Mouse (Mus musculus) kidney, adult 2 months (tissue): ENCODE measurements around the gene Cdh4. TPM values are rescaled to one million over a fixed set of nuclear protein-coding genes. Genes with fewer than 3 reads are reported as not detected.

Experiments used
- DNase-seq: peaks from one replicate; pipeline ENCODE4 v3.0.0; 2021
- H3K27ac ChIP-seq: fragments of 200-500 bp; 2 replicates; pipeline ENCODE4 v1.5.1; 2012; ENCODE audit warnings: low read depth, low read length, control low read depth, inconsistent platforms; ENCODE audit not compliant: insufficient read depth
- H3K27me3 ChIP-seq: fragments of 200-500 bp; replicated peaks from 2 replicates; pipeline ENCODE4 v1.6.1; 2012; ENCODE audit warnings: mild to moderate bottlenecking, moderate library complexity, low read length, inconsistent platforms; ENCODE audit not compliant: control insufficient read depth, insufficient read depth
- H3K36me3 ChIP-seq: fragments of 200-500 bp; 2 replicates; pipeline ENCODE4 v1.6.1; 2012; ENCODE audit warnings: mild to moderate bottlenecking, moderate library complexity, low read length, inconsistent platforms; ENCODE audit not compliant: control insufficient read depth, insufficient read depth
- H3K4me1 ChIP-seq: fragments of 200-500 bp; 2 replicates; pipeline ENCODE4 v1.6.1; 2011; ENCODE audit warnings: low read length; ENCODE audit not compliant: control insufficient read depth, insufficient read depth
- H3K4me3 ChIP-seq: fragments of 200-500 bp; 2 replicates; pipeline ENCODE4 v1.5.1; 2011; ENCODE audit warnings: mild to moderate bottlenecking, low read depth, low read length, control low read depth; ENCODE audit not compliant: insufficient read depth
- CTCF ChIP-seq: fragments of 200-500 bp; conservative IDR thresholded peaks from 2 replicates; pipeline ENCODE4 v1.5.1; 2011; ENCODE audit warnings: low read depth, mild to moderate bottlenecking, control low read depth, low read length, moderate library complexity, mixed read lengths; ENCODE audit not compliant: insufficient read depth, insufficient read length
- POLR2A ChIP-seq: fragments of 200-500 bp; IDR thresholded peaks from one replicate; pipeline ENCODE4 v1.6.1; 2011; ENCODE audit warnings: low read depth, low read length, control low read depth
- WGBS: fragments of 180-500 bp; shearing (Covaris S2); methylation state at CpG from one replicate; pipeline ENCODE4 v1.1.7; 2018; 5-methylcytosine and 5-hydroxymethylcytosine counted together
- polyA plus RNA-seq: library from polyadenylated mRNA; depleted of rRNA; stranded (reverse); fragments of >200 nt; gene quantifications from 2 replicates; pipeline ENCODE4 v1.2.3, GENCODE M21; 2012

Gene Cdh4
- polyA plus RNA-seq, 1 experiment, result 1.2 TPM

- 21% methylated on average over 12 of the region's 12 CpGs for WGBS
- DNase-seq, result no peak
- H3K4me3 ChIP-seq, result no peak overlapping the region
- no peaks in the 10 kb centered on the region for H3K36me3 ChIP-seq
- H3K27ac ChIP-seq, result no peak overlapping the region
- TF ChIP-seq CTCF (no peak), POLR2A (no peak)
- no peaks in the 10 kb centered on the region for H3K27me3 ChIP-seq
- no peaks in the 10 kb centered on the region for H3K4me1 ChIP-seq
Observed at GRCm38 (mm10) chr2:179687243-179687681, 245.0 kb downstream of the Cdh4 start.

- Histone ChIP-seq H3K27ac (no peak overlapping the region), H3K4me3 (no peak overlapping the region), H3K27me3 (no peaks in the 10 kb centered on the region), H3K4me1 (no peaks in the 10 kb centered on the region), H3K36me3 (no peaks in the 10 kb centered on the region)
- TF ChIP-seq CTCF, result no peak
- DNase-seq, result no peak
- 88% methylated on average over 5 of the region's 5 CpGs for WGBS
Observed at GRCm38 (mm10) chr2:179688976-179689375, 246.7 kb downstream of the Cdh4 start.

- DNase-seq, result no peak
- H3K36me3 ChIP-seq, result no peaks in the 10 kb centered on the region
- WGBS, result 61% methylated on average over 3 of the region's 3 CpGs
- no peaks in the 10 kb centered on the region for H3K4me1 ChIP-seq
- no peaks in the 10 kb centered on the region for H3K27me3 ChIP-seq
- H3K27ac ChIP-seq, result no peak overlapping the region
- TF ChIP-seq POLR2A (no peak), CTCF (no peak)
- no peak overlapping the region for H3K4me3 ChIP-seq
Observed at GRCm38 (mm10) chr2:179689761-179690160, 247.5 kb downstream of the Cdh4 start.

- WGBS, result 47% methylated on average over 7 of the region's 7 CpGs
- Histone ChIP-seq H3K4me1 (no peaks in the 10 kb centered on the region), H3K27me3 (no peaks in the 10 kb centered on the region), H3K36me3 (no peaks in the 10 kb centered on the region), H3K4me3 (no peak overlapping the region), H3K27ac (no peak overlapping the region)
- TF ChIP-seq POLR2A (no peak), CTCF (no peak)
- no peak for DNase-seq
Observed at GRCm38 (mm10) chr2:179690571-179690970, 248.3 kb downstream of the Cdh4 start.

- H3K36me3 ChIP-seq, result no peaks in the 10 kb centered on the region
- TF ChIP-seq POLR2A (no peak), CTCF (no peak)
- H3K4me1 ChIP-seq, result no peaks in the 10 kb centered on the region
- H3K27ac ChIP-seq, result no peak overlapping the region
- WGBS, result 49% methylated on average over 9 of the region's 9 CpGs
- no peak overlapping the region for H3K4me3 ChIP-seq
- H3K27me3 ChIP-seq, result no peaks in the 10 kb centered on the region
- no peak for DNase-seq
Observed at GRCm38 (mm10) chr2:179694936-179695335, 252.7 kb downstream of the Cdh4 start.

GRCm38 (mm10) chr2:179697601-179698000 is 255.4 kb downstream of the Cdh4 start:
- no peaks in the 10 kb centered on the region for H3K27me3 ChIP-seq
- no peak overlapping the region for H3K27ac ChIP-seq
- H3K4me1 ChIP-seq, result no peaks in the 10 kb centered on the region
- no peak for TF ChIP-seq CTCF
- no peak for TF ChIP-seq POLR2A
- 69% methylated on average over 8 of the region's 8 CpGs for WGBS
- DNase-seq, result no peak
- H3K36me3 ChIP-seq, result no peaks in the 10 kb centered on the region
- H3K4me3 ChIP-seq, result no peak overlapping the region

GRCm38 (mm10) chr2:179698196-179698985 is 256.2 kb downstream of the Cdh4 start:
- WGBS, result 52% methylated on average over 12 of the region's 12 CpGs
- Histone ChIP-seq H3K4me1 (no peaks in the 10 kb centered on the region), H3K27me3 (no peaks in the 10 kb centered on the region), H3K4me3 (no peak overlapping the region), H3K27ac (no peak overlapping the region), H3K36me3 (no peaks in the 10 kb centered on the region)
- DNase-seq, result no peak
- TF ChIP-seq POLR2A (no peak), CTCF (no peak)

- DNase-seq, result no peak
- Histone ChIP-seq H3K4me1 (no peaks in the 10 kb centered on the region), H3K27me3 (no peaks in the 10 kb centered on the region), H3K4me3 (no peak overlapping the region), H3K36me3 (no peaks in the 10 kb centered on the region), H3K27ac (no peak overlapping the region)
- no peak for TF ChIP-seq CTCF
- TF ChIP-seq POLR2A, result no peak
- 83% methylated on average over 11 of the region's 11 CpGs for WGBS
Observed at GRCm38 (mm10) chr2:179705043-179705442, 262.8 kb downstream of the Cdh4 start.
